Mouse (Mus musculus): ENCODE results near the gene Hpn. TPM values are rescaled to one million over a fixed set of nuclear protein-coding genes. Genes with fewer than 3 reads are reported as not detected.

Hpn gene
- polyA plus RNA-seq, 1 experiment from 2014 or later = 27.5 TPM

DNA sequence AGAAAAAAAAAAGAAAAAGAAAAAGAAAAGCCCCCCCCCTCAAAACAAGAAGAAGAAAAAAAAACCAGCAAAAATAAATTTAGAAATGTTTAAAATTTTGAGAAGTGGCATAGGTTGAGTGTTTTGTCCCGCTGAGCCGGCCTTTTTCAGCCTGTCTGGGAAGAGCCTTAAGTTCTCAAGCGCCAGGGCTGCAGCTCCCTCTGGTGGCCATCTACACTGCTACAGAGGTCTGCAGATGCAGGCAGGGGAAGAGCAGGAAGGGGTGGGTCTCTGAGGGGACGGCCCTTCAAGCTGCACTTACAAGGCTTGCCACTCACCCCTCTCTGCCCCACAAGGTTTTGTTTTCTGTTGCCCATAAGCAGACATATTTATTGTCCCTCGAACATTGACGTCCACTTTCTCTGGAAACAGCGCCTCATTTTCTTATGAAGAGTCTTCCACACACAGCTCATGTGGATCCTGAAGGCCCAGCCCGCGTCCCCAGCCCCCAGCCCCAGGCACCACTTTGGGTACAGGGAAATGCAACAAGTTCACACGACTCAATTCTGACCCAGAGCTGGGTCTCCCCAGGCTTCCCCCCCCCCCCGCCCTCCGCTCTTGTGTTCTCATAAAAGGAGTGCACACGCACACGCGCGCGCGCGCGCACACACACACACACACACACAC is 17.4 kb downstream of the Hpn start:
- H3K4me1 ChIP-seq (ENCODE audit: control insufficient read depth, insufficient read depth, low read length) = no peaks in the 10 kb centered on the region
- no peaks in the 10 kb centered on the region; the same call in 1 of the 2 replicates for H3K9me3 ChIP-seq (ENCODE audit: control insufficient read depth, low read length)
- 37% methylated on average over 19 of the region's 20 CpGs for WGBS
- peak overlapping the region; percentile 33 for H3K4me2 ChIP-seq (replicated peaks; ENCODE audit: low read depth, low read length)
- H3K36me3 ChIP-seq (ENCODE audit: control insufficient read depth, insufficient read depth, low read length) = no peaks in the 10 kb centered on the region
- peak; percentile 92 for ATAC-seq (ENCODE audit: low FRiP score, low TSS enrichment)
- H3K27ac ChIP-seq (ENCODE audit: low read depth, low read length) = no peak overlapping the region
- H3K9ac ChIP-seq (ENCODE audit: low read depth, low read length) = 0 out of 2 replicates have a peak overlapping the region, but pooled peaks have one; percentile 12
- H3K27me3 ChIP-seq (ENCODE audit: control insufficient read depth, insufficient read depth, low read length) = no peaks in the 10 kb centered on the region
- H3K4me3 ChIP-seq (ENCODE audit: low read length) = peak overlapping the region; percentile 13; the same call in 1 of the 2 replicates

DNA sequence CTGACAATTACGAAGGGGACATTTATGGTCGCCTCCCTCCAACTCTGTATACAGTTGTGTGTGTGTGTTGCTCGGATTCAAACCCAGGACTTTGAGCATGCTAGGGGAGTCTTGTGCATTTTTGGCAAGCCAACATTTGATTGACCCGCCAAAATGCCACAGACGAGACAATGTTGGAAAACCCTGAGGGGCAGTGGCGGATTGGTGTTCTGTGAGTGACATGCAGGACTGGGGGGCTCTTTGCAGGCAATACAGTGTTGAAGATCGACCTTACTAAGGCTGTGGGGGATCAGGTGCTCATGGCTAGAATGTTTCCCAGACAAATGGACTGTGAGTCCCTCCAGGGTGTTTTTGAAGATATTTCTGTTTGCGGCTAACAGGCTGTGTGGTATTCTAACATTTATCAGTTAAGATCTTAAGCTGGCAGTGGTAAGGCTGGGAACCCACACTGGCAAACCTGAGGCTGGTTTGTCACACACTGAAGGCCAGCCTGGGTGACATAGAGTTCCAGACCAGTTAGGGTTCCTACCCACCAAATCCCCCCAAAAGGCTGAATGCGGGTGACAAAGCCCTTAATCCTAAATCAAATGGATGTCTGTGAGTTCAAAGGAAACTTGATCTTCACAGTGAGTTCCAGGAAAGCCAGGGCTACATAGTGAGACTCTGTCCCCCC is 18.1 kb downstream of the Hpn start:
- no peak for ATAC-seq (ENCODE audit: low FRiP score, low TSS enrichment)
- Histone ChIP-seq H3K4me3 (ENCODE audit: low read length) (no peak overlapping the region), H3K9ac (ENCODE audit: low read depth, low read length) (no peak overlapping the region), H3K36me3 (ENCODE audit: control insufficient read depth, insufficient read depth, low read length) (no peaks in the 10 kb centered on the region), H3K27me3 (ENCODE audit: control insufficient read depth, insufficient read depth, low read length) (no peaks in the 10 kb centered on the region), H3K4me1 (ENCODE audit: control insufficient read depth, insufficient read depth, low read length) (no peaks in the 10 kb centered on the region), H3K27ac (ENCODE audit: low read depth, low read length) (no peak overlapping the region), H3K4me2 (replicated peaks; ENCODE audit: low read depth, low read length) (no peak overlapping the region), H3K9me3 (ENCODE audit: control insufficient read depth, low read length) (no peaks in the 10 kb centered on the region; the same call in 1 of the 2 replicates)
- 74% methylated on average over 9 of the region's 9 CpGs for WGBS

DNA sequence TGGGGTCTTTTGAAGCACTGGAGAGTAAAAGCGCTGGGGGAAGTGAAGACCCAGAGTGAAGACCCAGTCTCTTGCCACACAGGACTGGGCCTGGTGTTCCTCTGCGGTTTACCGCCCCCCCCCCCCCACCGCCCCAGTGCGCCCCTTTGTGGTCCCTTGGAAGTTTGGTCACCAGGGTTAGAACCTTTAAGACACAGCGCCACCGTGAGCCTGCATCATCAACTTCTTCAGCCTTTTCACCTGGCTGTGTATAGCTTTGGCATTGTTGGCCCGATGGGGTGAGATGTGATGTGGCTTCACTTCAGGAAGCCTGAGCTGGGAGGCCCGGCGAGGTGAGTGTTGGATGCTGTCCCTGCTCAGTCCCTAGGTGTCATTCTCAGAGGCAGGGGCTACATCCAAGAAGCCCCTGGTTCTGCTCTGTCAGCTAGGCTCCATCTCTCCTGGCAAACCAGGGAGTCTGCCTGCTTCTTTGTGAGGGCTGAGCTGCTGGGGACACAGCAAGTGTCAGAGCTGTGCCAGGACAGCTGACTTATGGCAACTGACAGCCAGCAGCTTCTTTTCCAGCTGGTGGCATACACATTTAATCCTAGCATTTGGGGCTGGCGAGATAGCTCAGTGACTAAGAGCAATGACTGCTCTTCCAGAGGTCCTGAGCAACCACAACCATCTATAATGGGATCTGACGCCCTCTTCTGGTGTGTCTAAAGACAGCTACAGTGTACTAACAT is 20.2 kb downstream of the Hpn start:
- Histone ChIP-seq H3K4me2 (replicated peaks; ENCODE audit: low read depth, low read length) (no peak overlapping the region), H3K27ac (ENCODE audit: low read depth, low read length) (no peak overlapping the region), H3K9ac (ENCODE audit: low read depth, low read length) (no peak overlapping the region), H3K36me3 (ENCODE audit: control insufficient read depth, insufficient read depth, low read length) (no peaks in the 10 kb centered on the region), H3K4me3 (ENCODE audit: low read length) (no peak overlapping the region), H3K4me1 (ENCODE audit: control insufficient read depth, insufficient read depth, low read length) (no peaks in the 10 kb centered on the region), H3K9me3 (ENCODE audit: control insufficient read depth, low read length) (no peaks in the 10 kb centered on the region; the same call in 1 of the 2 replicates), H3K27me3 (ENCODE audit: control insufficient read depth, insufficient read depth, low read length) (no peaks in the 10 kb centered on the region)
- 38% methylated on average over 12 of the region's 12 CpGs for WGBS
- no peak for ATAC-seq (ENCODE audit: low FRiP score, low TSS enrichment)

DNA sequence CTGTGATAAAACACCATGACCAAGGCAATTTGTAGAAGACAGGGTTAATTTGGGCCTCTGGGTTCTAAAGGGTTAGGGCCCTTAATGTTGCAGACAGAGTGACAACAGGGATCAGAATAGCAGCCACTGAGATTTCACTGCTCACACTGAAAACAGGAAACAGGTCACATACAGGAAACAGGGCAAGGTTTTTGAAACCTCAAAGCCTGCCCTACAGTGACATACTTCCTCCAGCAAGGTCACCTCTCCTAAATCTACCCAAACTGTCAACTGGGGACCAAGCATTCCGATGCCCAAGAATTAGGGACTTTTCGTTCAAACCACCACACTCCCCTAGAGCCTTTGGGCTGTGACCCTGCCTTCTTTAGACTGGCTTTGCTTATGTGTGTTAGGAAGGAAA is 25.4 kb downstream of the Hpn start:
- H3K9ac ChIP-seq (ENCODE audit: low read depth, low read length) = no peak overlapping the region
- ATAC-seq (ENCODE audit: low FRiP score, low TSS enrichment) = no peak
- no peaks in the 10 kb centered on the region for H3K36me3 ChIP-seq (ENCODE audit: control insufficient read depth, insufficient read depth, low read length)
- 78% methylated on average over 2 of the region's 2 CpGs for WGBS
- H3K4me1 ChIP-seq (ENCODE audit: control insufficient read depth, insufficient read depth, low read length) = no peaks in the 10 kb centered on the region
- H3K9me3 ChIP-seq (ENCODE audit: control insufficient read depth, low read length) = no peaks in the 10 kb centered on the region
- H3K27me3 ChIP-seq (ENCODE audit: control insufficient read depth, insufficient read depth, low read length) = no peaks in the 10 kb centered on the region
- no peak overlapping the region for H3K4me2 ChIP-seq (replicated peaks; ENCODE audit: low read depth, low read length)
- H3K27ac ChIP-seq (ENCODE audit: low read depth, low read length) = no peak overlapping the region
- H3K4me3 ChIP-seq (ENCODE audit: low read length) = no peak overlapping the region

DNA sequence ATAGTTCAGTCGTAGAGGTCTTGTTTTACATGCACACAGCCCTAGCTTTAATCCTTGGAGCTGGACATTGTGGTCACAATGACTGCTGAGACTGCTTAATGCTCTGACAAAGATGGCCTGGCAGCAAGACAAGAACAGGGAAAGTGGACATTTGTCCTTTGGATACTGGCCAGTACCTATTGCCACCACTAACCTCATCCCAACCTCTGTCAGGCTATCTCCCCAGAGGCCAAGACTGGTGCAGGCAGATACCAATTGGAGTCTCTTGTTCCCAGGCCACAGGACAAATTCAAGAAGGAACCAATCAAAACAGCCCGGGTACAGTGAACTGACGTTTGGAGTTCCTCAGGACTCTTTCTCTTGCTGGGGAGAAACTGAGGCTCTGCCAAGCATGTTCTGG is 26.9 kb downstream of the Hpn start:
- H3K27me3 ChIP-seq (ENCODE audit: control insufficient read depth, insufficient read depth, low read length) = no peaks in the 10 kb centered on the region
- H3K9ac ChIP-seq (ENCODE audit: low read depth, low read length) = no peak overlapping the region
- H3K4me2 ChIP-seq (replicated peaks; ENCODE audit: low read depth, low read length) = no peak overlapping the region
- H3K4me1 ChIP-seq (ENCODE audit: control insufficient read depth, insufficient read depth, low read length) = no peaks in the 10 kb centered on the region
- 69% methylated on average over 3 of the region's 3 CpGs for WGBS
- H3K4me3 ChIP-seq (ENCODE audit: low read length) = no peak overlapping the region
- ATAC-seq (ENCODE audit: low FRiP score, low TSS enrichment) = no peak
- no peaks in the 10 kb centered on the region for H3K9me3 ChIP-seq (ENCODE audit: control insufficient read depth, low read length)
- H3K36me3 ChIP-seq (ENCODE audit: control insufficient read depth, insufficient read depth, low read length) = no peaks in the 10 kb centered on the region
- H3K27ac ChIP-seq (ENCODE audit: low read depth, low read length) = no peak overlapping the region

DNA sequence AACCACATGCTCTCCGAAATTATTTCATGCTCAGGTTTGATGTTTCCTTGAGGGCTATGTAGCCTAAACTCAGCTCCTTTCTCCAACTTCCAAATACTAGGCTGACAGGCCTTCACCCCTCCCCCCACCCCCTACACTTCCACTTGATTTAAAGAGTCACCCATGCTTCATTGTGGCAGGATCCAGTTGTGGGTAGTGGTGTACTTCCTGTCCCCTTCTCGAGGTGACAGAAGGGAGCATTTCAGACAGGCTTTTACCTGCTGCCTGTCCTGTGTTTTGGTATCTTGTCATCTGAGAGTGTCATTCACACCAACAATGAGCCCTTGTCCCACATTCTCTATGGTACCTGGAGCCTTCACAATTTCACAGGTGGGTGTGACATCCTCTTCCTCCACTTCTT is 27.8 kb downstream of the Hpn start:
- Histone ChIP-seq H3K9ac (ENCODE audit: low read depth, low read length) (no peak overlapping the region), H3K27me3 (ENCODE audit: control insufficient read depth, insufficient read depth, low read length) (no peaks in the 10 kb centered on the region), H3K4me1 (ENCODE audit: control insufficient read depth, insufficient read depth, low read length) (no peaks in the 10 kb centered on the region), H3K27ac (ENCODE audit: low read depth, low read length) (no peak overlapping the region), H3K4me3 (ENCODE audit: low read length) (no peak overlapping the region), H3K4me2 (replicated peaks; ENCODE audit: low read depth, low read length) (no peak overlapping the region), H3K9me3 (ENCODE audit: control insufficient read depth, low read length) (no peaks in the 10 kb centered on the region), H3K36me3 (ENCODE audit: control insufficient read depth, insufficient read depth, low read length) (no peaks in the 10 kb centered on the region)
- ATAC-seq (ENCODE audit: low FRiP score, low TSS enrichment) = no peak
- 37% methylated on average over 2 of the region's 2 CpGs for WGBS

DNA sequence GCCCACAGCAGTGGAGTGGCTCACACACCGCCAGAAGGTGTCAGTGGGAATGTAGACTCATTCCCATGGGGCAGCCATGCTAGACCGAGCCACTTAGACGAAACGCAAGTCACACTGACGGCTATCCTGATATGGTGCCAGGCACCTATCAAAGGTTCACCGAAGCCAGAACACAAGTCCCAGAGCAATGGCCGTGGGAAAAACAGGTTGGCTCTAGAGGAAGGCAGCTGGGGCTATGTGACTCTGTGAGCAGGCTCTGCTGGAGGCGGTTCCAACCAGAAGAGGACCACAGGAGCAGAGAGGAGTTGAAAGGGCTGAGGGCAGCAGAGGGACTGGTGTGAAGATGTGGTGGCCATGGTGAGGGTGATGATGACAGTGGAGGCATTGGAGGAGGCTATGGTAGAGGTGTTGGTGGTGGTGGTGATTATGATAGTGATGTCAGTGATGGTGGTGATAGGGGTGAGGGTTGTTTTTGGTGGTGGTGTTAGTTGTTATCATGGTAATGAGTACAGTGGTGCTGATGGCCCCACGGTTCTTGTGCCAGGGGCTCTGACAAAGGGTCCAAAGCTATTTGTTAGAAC is 28.8 kb downstream of the Hpn start:
- Histone ChIP-seq H3K9ac (ENCODE audit: low read depth, low read length) (no peak overlapping the region), H3K27ac (ENCODE audit: low read depth, low read length) (no peak overlapping the region), H3K9me3 (ENCODE audit: control insufficient read depth, low read length) (no peaks in the 10 kb centered on the region), H3K4me1 (ENCODE audit: control insufficient read depth, insufficient read depth, low read length) (no peaks in the 10 kb centered on the region), H3K27me3 (ENCODE audit: control insufficient read depth, insufficient read depth, low read length) (no peaks in the 10 kb centered on the region), H3K4me2 (replicated peaks; ENCODE audit: low read depth, low read length) (no peak overlapping the region), H3K4me3 (ENCODE audit: low read length) (no peak overlapping the region), H3K36me3 (ENCODE audit: control insufficient read depth, insufficient read depth, low read length) (no peaks in the 10 kb centered on the region)
- no peak for ATAC-seq (ENCODE audit: low FRiP score, low TSS enrichment)
- 88% methylated on average over 9 of the region's 9 CpGs for WGBS

DNA sequence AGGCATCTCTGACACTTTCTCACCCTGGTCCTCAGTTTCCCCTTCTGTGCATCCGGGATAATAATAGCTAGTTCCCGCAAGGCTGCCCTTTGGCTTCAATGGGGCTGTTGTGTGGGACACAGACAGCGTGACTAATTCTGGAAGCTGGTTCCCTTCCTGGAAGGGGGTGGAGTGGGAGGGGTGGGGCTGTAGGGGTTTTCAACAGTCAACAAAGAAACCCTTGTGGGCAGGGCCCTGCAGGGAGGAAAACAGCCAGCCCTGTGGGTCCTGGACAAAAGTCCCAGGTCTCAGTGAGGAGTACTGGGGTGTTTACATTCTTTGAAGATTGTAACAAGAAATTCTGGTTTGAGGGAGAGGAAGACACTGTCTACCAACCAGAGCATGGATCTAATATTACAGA is 29.9 kb downstream of the Hpn start:
- Histone ChIP-seq H3K36me3 (ENCODE audit: control insufficient read depth, insufficient read depth, low read length) (no peaks in the 10 kb centered on the region), H3K27ac (ENCODE audit: low read depth, low read length) (no peak overlapping the region), H3K4me3 (ENCODE audit: low read length) (no peak overlapping the region), H3K9me3 (ENCODE audit: control insufficient read depth, low read length) (no peaks in the 10 kb centered on the region), H3K9ac (ENCODE audit: low read depth, low read length) (no peak overlapping the region), H3K4me2 (replicated peaks; ENCODE audit: low read depth, low read length) (no peak overlapping the region), H3K27me3 (ENCODE audit: control insufficient read depth, insufficient read depth, low read length) (no peaks in the 10 kb centered on the region), H3K4me1 (ENCODE audit: control insufficient read depth, insufficient read depth, low read length) (no peaks in the 10 kb centered on the region)
- ATAC-seq (ENCODE audit: low FRiP score, low TSS enrichment) = no peak
- 48% methylated on average over 3 of the region's 3 CpGs for WGBS

All from kidney, embryonic 14.5 days (tissue).